Mouse (Mus musculus) heart, embryonic 14.5 days (tissue): ENCODE measurements around the gene Tacc2. TPM values are rescaled to one million over a fixed set of nuclear protein-coding genes. Genes with fewer than 3 reads are reported as not detected.

Source experiments
- ATAC-seq: fragments of 200-750 bp; cut with Nextera tagmentation; 2 replicates; pipeline ENCODE4 v1.8.0; 2017; ENCODE audit warnings: low read depth, moderate TSS enrichment; ENCODE audit not compliant: insufficient number of reproducible peaks, insufficient read depth, low FRiP score
- H3K27ac ChIP-seq, 2 experiments: fragments of 200-500 bp in 1 of 2; fragments of 300-500 bp in 1 of 2; sonication (generic) in 1 of 2; replicated peaks in 1 of 2; 2 replicates each; pipeline ENCODE4 v1.5.1; 2012 to 2014; ENCODE audit warnings: low read depth in 2 of 2, low read length in 2 of 2, control low read depth in 1 of 2, mild to moderate bottlenecking in 1 of 2, mixed read lengths in 1 of 2; ENCODE audit not compliant: control insufficient read depth in 1 of 2, insufficient read depth in 1 of 2
- H3K27me3 ChIP-seq: fragments of 300-500 bp; sonication (generic); 2 replicates; pipeline ENCODE4 v1.6.1; 2014; ENCODE audit warnings: mild to moderate bottlenecking, low read length, control low read depth; ENCODE audit not compliant: control insufficient read depth, insufficient read depth
- H3K36me3 ChIP-seq: fragments of 300-500 bp; sonication (generic); 2 replicates; pipeline ENCODE4 v1.6.1; 2014; ENCODE audit warnings: mild to moderate bottlenecking, control low read depth, low read length, mixed read lengths; ENCODE audit not compliant: control insufficient read depth, insufficient read depth
- H3K4me1 ChIP-seq, 2 experiments: fragments of 200-500 bp in 1 of 2; fragments of 300-500 bp in 1 of 2; sonication (generic) in 1 of 2; 2 replicates each; pipeline ENCODE4 v1.6.1; 2012 to 2014; ENCODE audit warnings: low read length in 2 of 2, control low read depth in 1 of 2, mixed read lengths in 1 of 2; ENCODE audit not compliant: control insufficient read depth in 2 of 2, insufficient read depth in 2 of 2
- H3K4me2 ChIP-seq: fragments of 300-500 bp; sonication (generic); 2 replicates; pipeline ENCODE4 v1.6.1; 2014; ENCODE audit warnings: mild to moderate bottlenecking, low read length
- H3K4me3 ChIP-seq, 2 experiments: fragments of 200-500 bp in 1 of 2; fragments of 300-500 bp in 1 of 2; sonication (generic) in 1 of 2; 2 replicates each; pipeline ENCODE4 v1.5.1; 2012 to 2014; ENCODE audit warnings: low read length in 2 of 2, mild to moderate bottlenecking in 2 of 2, control low read depth in 1 of 2, low read depth in 1 of 2, moderate library complexity in 1 of 2; ENCODE audit not compliant: control insufficient read depth in 1 of 2, insufficient read depth in 1 of 2
- H3K9ac ChIP-seq: fragments of 300-500 bp; sonication (generic); 2 replicates; pipeline ENCODE4 v1.6.1; 2014; ENCODE audit warnings: mild to moderate bottlenecking, low read length
- H3K9me3 ChIP-seq: fragments of 300-500 bp; sonication (generic); 2 replicates; pipeline ENCODE4 v1.6.1; 2016; ENCODE audit warnings: low read length, control low read depth; ENCODE audit not compliant: control insufficient read depth
- WGBS: fragments of 180-500 bp; shearing (Covaris S2); extraction: QIAGEN DNeasy Blood & Tissue Kit; methylation state at CpG from one replicate; pipeline ENCODE4 v1.1.7; 2014; 5-methylcytosine and 5-hydroxymethylcytosine counted together
- polyA plus RNA-seq: library from polyadenylated mRNA; unstranded; fragments of >200 nt; fragmentation: Nextera tagmentation; extraction: Ambion mirVana; gene quantifications from 2 replicates; pipeline ENCODE4 v1.2.1, GENCODE M21; 2014

The Tacc2 gene
- polyA plus RNA-seq, 1 experiment from 2014 or later: 55.9 TPM

DNA sequence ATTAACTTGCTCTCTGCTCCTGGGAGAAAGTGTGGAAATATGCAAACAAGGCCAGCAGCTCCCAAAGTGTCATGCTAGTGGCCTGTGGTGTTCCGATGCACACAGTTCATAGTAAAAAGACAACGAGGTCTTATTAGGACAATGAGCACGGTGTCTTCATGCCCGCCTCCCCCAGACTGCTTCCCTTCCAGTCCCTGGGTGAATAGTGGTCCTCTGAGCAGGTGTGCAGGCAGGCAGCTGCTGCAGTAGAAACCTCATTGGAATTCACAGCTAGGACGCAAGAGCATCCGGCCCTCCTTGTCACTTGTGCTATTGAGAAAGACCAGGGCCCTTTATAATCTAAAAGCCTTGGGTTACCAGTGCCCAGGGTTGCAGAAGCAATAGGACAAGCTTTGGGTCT is 136.1 kb downstream of the Tacc2 start:
- ATAC-seq: no peak
- peaks cover 14 to 28% of the 10 kb centered on the region in 2 experiments for H3K4me1 ChIP-seq
- peaks cover 31% of the 10 kb centered on the region for H3K36me3 ChIP-seq
- no peak overlapping the region for H3K27ac ChIP-seq
- H3K4me3 ChIP-seq: no peak overlapping the region
- H3K27me3 ChIP-seq: no peaks in the 10 kb centered on the region
- no peak overlapping the region for H3K4me2 ChIP-seq
- no peaks in the 10 kb centered on the region for H3K9me3 ChIP-seq
- WGBS: 34% methylated on average over 6 of the region's 6 CpGs
- no peak overlapping the region for H3K9ac ChIP-seq

GRCm38 (mm10) chr7:130715467-130715866 is 138.2 kb downstream of the Tacc2 start:
- 92% methylated on average over 3 of the region's 3 CpGs for WGBS
- no peak overlapping the region for H3K9ac ChIP-seq
- no peak overlapping the region for H3K27ac ChIP-seq
- H3K4me2 ChIP-seq: no peak overlapping the region
- ATAC-seq: no peak
- H3K9me3 ChIP-seq: no peaks in the 10 kb centered on the region
- H3K4me1 ChIP-seq: peaks cover 7 to 20% of the 10 kb centered on the region in 2 experiments; a peak in 3 of 4 replicates
- no peak overlapping the region for H3K4me3 ChIP-seq
- H3K27me3 ChIP-seq: no peaks in the 10 kb centered on the region
- peaks cover 42% of the 10 kb centered on the region for H3K36me3 ChIP-seq

GRCm38 (mm10) chr7:130716341-130716740 is 139.1 kb downstream of the Tacc2 start:
- Histone ChIP-seq H3K36me3 (peaks cover 47% of the 10 kb centered on the region), H3K9me3 (no peaks in the 10 kb centered on the region), H3K4me3 (no peak overlapping the region), H3K4me2 (no peak overlapping the region), H3K27me3 (no peaks in the 10 kb centered on the region), H3K9ac (no peak overlapping the region), H3K4me1 (peaks cover 7 to 27% of the 10 kb centered on the region in 2 experiments; a peak in 3 of 4 replicates), H3K27ac (no peak overlapping the region)
- no peak for ATAC-seq
- 89% methylated on average over 4 of the region's 4 CpGs for WGBS

GRCm38 (mm10) chr7:130716989-130717388 is 139.8 kb downstream of the Tacc2 start:
- no peak for ATAC-seq
- no peak overlapping the region for H3K27ac ChIP-seq
- H3K4me3 ChIP-seq: no peak overlapping the region
- no peaks in the 10 kb centered on the region for H3K27me3 ChIP-seq
- no peak overlapping the region for H3K4me2 ChIP-seq
- H3K9ac ChIP-seq: no peak overlapping the region
- 93% methylated on average over 6 of the region's 6 CpGs for WGBS
- peaks cover 7 to 27% of the 10 kb centered on the region in 2 experiments; a peak in 3 of 4 replicates for H3K4me1 ChIP-seq
- peaks cover 47% of the 10 kb centered on the region for H3K36me3 ChIP-seq
- H3K9me3 ChIP-seq: no peaks in the 10 kb centered on the region

GRCm38 (mm10) chr7:130719931-130720598 is 142.8 kb downstream of the Tacc2 start:
- ATAC-seq: no peak
- no peak overlapping the region for H3K4me3 ChIP-seq
- peaks cover 2 to 23% of the 10 kb centered on the region in 2 experiments; a peak in 2 of 4 replicates for H3K4me1 ChIP-seq
- H3K9me3 ChIP-seq: no peaks in the 10 kb centered on the region
- peaks cover 64% of the 10 kb centered on the region for H3K36me3 ChIP-seq
- H3K27ac ChIP-seq: peak overlapping the region; percentile 37 to 51
- H3K9ac ChIP-seq: no peak overlapping the region
- no peaks in the 10 kb centered on the region for H3K27me3 ChIP-seq
- WGBS: 44% methylated on average over 16 of the region's 16 CpGs
- H3K4me2 ChIP-seq: no peak overlapping the region

GRCm38 (mm10) chr7:130720646-130721335 is 143.6 kb downstream of the Tacc2 start:
- no peaks in the 10 kb centered on the region for H3K9me3 ChIP-seq
- ATAC-seq: no peak
- H3K4me1 ChIP-seq: peaks cover 2 to 25% of the 10 kb centered on the region in 2 experiments; a peak in 3 of 4 replicates
- no peaks in the 10 kb centered on the region for H3K27me3 ChIP-seq
- WGBS: 75% methylated on average over 9 of the region's 9 CpGs
- H3K4me2 ChIP-seq: no peak overlapping the region
- H3K36me3 ChIP-seq: peaks cover 62% of the 10 kb centered on the region
- peak overlapping the region in 1 of 2 experiments; percentile 37; a peak in 2 of 4 replicates for H3K27ac ChIP-seq
- no peak overlapping the region for H3K9ac ChIP-seq
- no peak overlapping the region for H3K4me3 ChIP-seq

DNA sequence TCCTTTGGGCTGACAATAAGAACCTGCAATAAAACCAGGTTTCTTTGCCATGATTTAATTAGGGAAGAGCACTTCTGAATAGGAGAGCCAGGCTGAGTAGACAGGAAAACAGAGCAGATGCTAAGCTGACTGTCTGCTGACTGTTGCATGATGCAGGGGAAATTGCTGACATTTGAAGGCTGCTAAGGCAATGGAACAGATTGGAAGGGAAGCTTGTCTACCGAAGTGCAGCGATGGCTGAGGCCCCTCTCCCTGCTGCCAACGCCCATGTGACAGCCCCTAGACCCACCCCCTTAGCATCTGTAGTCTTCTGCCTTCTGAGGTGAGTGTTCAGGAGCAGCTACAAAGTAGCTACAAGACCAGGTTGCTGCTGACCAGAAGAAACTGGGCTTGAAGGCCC is 148.9 kb downstream of the Tacc2 start:
- ATAC-seq: no peak
- H3K4me1 ChIP-seq: peaks cover 13 to 28% of the 10 kb centered on the region in 2 experiments
- no peaks in the 10 kb centered on the region for H3K27me3 ChIP-seq
- H3K36me3 ChIP-seq: peaks cover 51% of the 10 kb centered on the region
- no peak overlapping the region for H3K9ac ChIP-seq
- WGBS: 36% methylated on average over 3 of the region's 3 CpGs
- no peaks in the 10 kb centered on the region for H3K9me3 ChIP-seq
- H3K4me3 ChIP-seq: no peak overlapping the region
- H3K4me2 ChIP-seq: no peak overlapping the region
- peak overlapping the region; percentile 45 to 53; a peak in 3 of 4 replicates for H3K27ac ChIP-seq
